Mouse (Mus musculus): ENCODE measurements around the gene Cdh26. TPM values are rescaled to one million over a fixed set of nuclear protein-coding genes. Genes with fewer than 3 reads are reported as not detected.

The Cdh26 gene
- polyA plus RNA-seq, 1 experiment from 2014 or later: 0.43 TPM

GRCm38 (mm10) chr2:178450236-178450635 lies 19.9 kb downstream of the Cdh26 start:
- Histone ChIP-seq H3K9ac (no peak overlapping the region), H3K4me1 (replicated peaks) (peaks cover 1% of the 10 kb centered on the region; the same call in 1 of the 2 replicates)

GRCm38 (mm10) chr2:178450961-178451360 lies 20.6 kb downstream of the Cdh26 start:
- no peaks in the 10 kb centered on the region for H3K36me3 ChIP-seq
- H3K9ac ChIP-seq: no peak overlapping the region
- no peak overlapping the region for H3K4me3 ChIP-seq (replicated peaks)
- H3K4me1 ChIP-seq (replicated peaks): peaks cover 6% of the 10 kb centered on the region; the same call in 1 of the 2 replicates
- no peaks in the 10 kb centered on the region for H3K9me3 ChIP-seq
- H3K4me2 ChIP-seq (replicated peaks): no peak overlapping the region
- ATAC-seq: no peak
- H3K27me3 ChIP-seq (replicated peaks): no peaks in the 10 kb centered on the region
- 76% methylated on average over 10 of the region's 10 CpGs for WGBS
- no peak overlapping the region for H3K27ac ChIP-seq

More at GRCm38 (mm10) chr2:178450236-178450635, 19.9 kb downstream of the Cdh26 start:
- H3K36me3 ChIP-seq: no peaks in the 10 kb centered on the region
- H3K9me3 ChIP-seq: no peaks in the 10 kb centered on the region
- no peaks in the 10 kb centered on the region for H3K27me3 ChIP-seq (replicated peaks)
- H3K4me3 ChIP-seq (replicated peaks): no peak overlapping the region
- no peak for ATAC-seq
- no peak overlapping the region for H3K4me2 ChIP-seq (replicated peaks)
- 34% methylated on average over 2 of the region's 2 CpGs for WGBS
- H3K27ac ChIP-seq: no peak overlapping the region

- no peaks in the 10 kb centered on the region for H3K36me3 ChIP-seq
- H3K9ac ChIP-seq: no peak overlapping the region
- peak; percentile 80 for ATAC-seq
- H3K9me3 ChIP-seq: no peaks in the 10 kb centered on the region
- H3K4me3 ChIP-seq (replicated peaks): no peak overlapping the region
- peak overlapping the region; percentile 22; the same call in 1 of the 2 replicates for H3K4me2 ChIP-seq (replicated peaks)
- H3K27me3 ChIP-seq (replicated peaks): no peaks in the 10 kb centered on the region
- peaks cover 6% of the 10 kb centered on the region; the same call in 1 of the 2 replicates for H3K4me1 ChIP-seq (replicated peaks)
- H3K27ac ChIP-seq: peak overlapping the region; percentile 80
- 32% methylated on average over 17 of the region's 17 CpGs for WGBS
Measured at GRCm38 (mm10) chr2:178454664-178455516, 24.6 kb downstream of the Cdh26 start.

GRCm38 (mm10) chr2:178457414-178457813 lies 27.1 kb downstream of the Cdh26 start:
- Histone ChIP-seq H3K4me2 (replicated peaks) (no peak overlapping the region), H3K36me3 (no peaks in the 10 kb centered on the region), H3K4me3 (replicated peaks) (no peak overlapping the region), H3K4me1 (replicated peaks) (peaks cover 6% of the 10 kb centered on the region), H3K27me3 (replicated peaks) (no peaks in the 10 kb centered on the region), H3K27ac (no peak overlapping the region), H3K9ac (no peak overlapping the region), H3K9me3 (no peaks in the 10 kb centered on the region)
- 83% methylated on average over 6 of the region's 6 CpGs for WGBS
- no peak for ATAC-seq

- Histone ChIP-seq H3K9ac (no peak overlapping the region), H3K36me3 (no peaks in the 10 kb centered on the region)
- ATAC-seq: peak; percentile 43; the same call in 1 of the 2 replicates
Measured at GRCm38 (mm10) chr2:178460353-178460752, 30.0 kb downstream of the Cdh26 start.

GRCm38 (mm10) chr2:178471546-178472480 lies 41.5 kb downstream of the Cdh26 start:
- peak overlapping the region; percentile 51 for H3K27ac ChIP-seq

More at GRCm38 (mm10) chr2:178460353-178460752, 30.0 kb downstream of the Cdh26 start:
- Histone ChIP-seq H3K4me1 (replicated peaks) (peaks cover 3% of the 10 kb centered on the region), H3K27ac (0 out of 2 replicates have a peak overlapping the region, but pooled peaks have one; percentile 36), H3K4me3 (replicated peaks) (no peak overlapping the region), H3K27me3 (replicated peaks) (no peaks in the 10 kb centered on the region), H3K4me2 (replicated peaks) (peak overlapping the region; percentile 14; the same call in 1 of the 2 replicates), H3K9me3 (no peaks in the 10 kb centered on the region)
- WGBS: 41% methylated on average over 5 of the region's 5 CpGs

GRCm38 (mm10) chr2:178473916-178474315 lies 43.6 kb downstream of the Cdh26 start:
- no peaks in the 10 kb centered on the region for H3K9me3 ChIP-seq
- no peak overlapping the region for H3K4me3 ChIP-seq (replicated peaks)
- peaks cover 5% of the 10 kb centered on the region; the same call in 1 of the 2 replicates for H3K4me1 ChIP-seq (replicated peaks)
- no peak for ATAC-seq
- WGBS: 83% methylated on average over 10 of the region's 10 CpGs
- no peak overlapping the region for H3K9ac ChIP-seq
- H3K27me3 ChIP-seq (replicated peaks): no peaks in the 10 kb centered on the region
- no peaks in the 10 kb centered on the region for H3K36me3 ChIP-seq
- H3K4me2 ChIP-seq (replicated peaks): no peak overlapping the region
- no peak overlapping the region for H3K27ac ChIP-seq

More at GRCm38 (mm10) chr2:178471546-178472480, 41.5 kb downstream of the Cdh26 start:
- WGBS: 48% methylated on average over 17 of the region's 17 CpGs
- Histone ChIP-seq H3K4me2 (replicated peaks) (peak overlapping the region; percentile 39), H3K4me1 (replicated peaks) (peaks cover 5% of the 10 kb centered on the region; the same call in 1 of the 2 replicates), H3K9ac (no peak overlapping the region), H3K27me3 (replicated peaks) (no peaks in the 10 kb centered on the region), H3K9me3 (no peaks in the 10 kb centered on the region), H3K36me3 (no peaks in the 10 kb centered on the region), H3K4me3 (replicated peaks) (no peak overlapping the region)
- ATAC-seq: peak; percentile 97

GRCm38 (mm10) chr2:178477228-178477627 lies 46.9 kb downstream of the Cdh26 start:
- Histone ChIP-seq H3K27ac (no peak overlapping the region), H3K27me3 (replicated peaks) (no peaks in the 10 kb centered on the region), H3K9me3 (no peaks in the 10 kb centered on the region), H3K4me2 (replicated peaks) (no peak overlapping the region), H3K4me1 (replicated peaks) (no peaks in the 10 kb centered on the region), H3K36me3 (no peaks in the 10 kb centered on the region), H3K4me3 (replicated peaks) (no peak overlapping the region), H3K9ac (no peak overlapping the region)
- ATAC-seq: no peak
- WGBS: 51% methylated on average over 2 of the region's 2 CpGs

- H3K9me3 ChIP-seq: no peaks in the 10 kb centered on the region
- no peak overlapping the region for H3K9ac ChIP-seq
- H3K27ac ChIP-seq: no peak overlapping the region
- no peak overlapping the region for H3K4me2 ChIP-seq (replicated peaks)
- no peak for ATAC-seq
- H3K27me3 ChIP-seq (replicated peaks): no peaks in the 10 kb centered on the region
- 78% methylated on average over 2 of the region's 2 CpGs for WGBS
- no peak overlapping the region for H3K4me3 ChIP-seq (replicated peaks)
- H3K4me1 ChIP-seq (replicated peaks): no peaks in the 10 kb centered on the region
- no peaks in the 10 kb centered on the region for H3K36me3 ChIP-seq
Measured at GRCm38 (mm10) chr2:178479011-178479410, 48.7 kb downstream of the Cdh26 start.

- Histone ChIP-seq H3K9ac (no peak overlapping the region), H3K36me3 (no peaks in the 10 kb centered on the region), H3K4me2 (replicated peaks) (no peak overlapping the region), H3K27ac (no peak overlapping the region), H3K27me3 (replicated peaks) (no peaks in the 10 kb centered on the region), H3K4me3 (replicated peaks) (no peak overlapping the region), H3K4me1 (replicated peaks) (no peaks in the 10 kb centered on the region), H3K9me3 (no peaks in the 10 kb centered on the region)
- WGBS: 83% methylated on average over 2 of the region's 2 CpGs
- ATAC-seq: peak; percentile 52; the same call in 1 of the 2 replicates
Measured at GRCm38 (mm10) chr2:178480932-178481331, 50.6 kb downstream of the Cdh26 start.

- WGBS: 48% methylated on average over 10 of the region's 10 CpGs
- no peaks in the 10 kb centered on the region for H3K27me3 ChIP-seq (replicated peaks)
Measured at GRCm38 (mm10) chr2:178483462-178483861, 53.1 kb downstream of the Cdh26 start.

GRCm38 (mm10) chr2:178488276-178488675 lies 57.9 kb downstream of the Cdh26 start:
- no peaks in the 10 kb centered on the region for H3K4me1 ChIP-seq (replicated peaks)
- H3K36me3 ChIP-seq: no peaks in the 10 kb centered on the region
- H3K4me2 ChIP-seq (replicated peaks): no peak overlapping the region
- no peak overlapping the region for H3K27ac ChIP-seq
- H3K4me3 ChIP-seq (replicated peaks): no peak overlapping the region
- no peaks in the 10 kb centered on the region for H3K9me3 ChIP-seq
- H3K9ac ChIP-seq: no peak overlapping the region
- 66% methylated on average over 4 of the region's 4 CpGs for WGBS
- H3K27me3 ChIP-seq (replicated peaks): no peaks in the 10 kb centered on the region
- ATAC-seq: no peak

More at GRCm38 (mm10) chr2:178483462-178483861, 53.1 kb downstream of the Cdh26 start:
- no peak overlapping the region for H3K9ac ChIP-seq
- H3K4me3 ChIP-seq (replicated peaks): no peak overlapping the region
- H3K4me1 ChIP-seq (replicated peaks): no peaks in the 10 kb centered on the region
- ATAC-seq: no peak
- H3K27ac ChIP-seq: no peak overlapping the region
- no peaks in the 10 kb centered on the region for H3K36me3 ChIP-seq
- H3K9me3 ChIP-seq: no peaks in the 10 kb centered on the region
- H3K4me2 ChIP-seq (replicated peaks): no peak overlapping the region
